Mouse (Mus musculus) heart, postnatal 4 days (tissue): ENCODE results near the gene Gm49378. TPM values are rescaled to one million over a fixed set of nuclear protein-coding genes. Genes with fewer than 3 reads are reported as not detected.

Experiments used
- DNase-seq: peaks from one replicate; pipeline ENCODE4 v3.0.0; 2021
- total RNA-seq, 2 experiments: library from RNA; stranded (reverse); gene quantifications; 2 replicates each; pipeline ENCODE4 v1.2.3; 2021

Gene Gm49378
- total RNA-seq, 2 experiments from 2014 or later: 3.7 to 4.3 TPM

DNA sequence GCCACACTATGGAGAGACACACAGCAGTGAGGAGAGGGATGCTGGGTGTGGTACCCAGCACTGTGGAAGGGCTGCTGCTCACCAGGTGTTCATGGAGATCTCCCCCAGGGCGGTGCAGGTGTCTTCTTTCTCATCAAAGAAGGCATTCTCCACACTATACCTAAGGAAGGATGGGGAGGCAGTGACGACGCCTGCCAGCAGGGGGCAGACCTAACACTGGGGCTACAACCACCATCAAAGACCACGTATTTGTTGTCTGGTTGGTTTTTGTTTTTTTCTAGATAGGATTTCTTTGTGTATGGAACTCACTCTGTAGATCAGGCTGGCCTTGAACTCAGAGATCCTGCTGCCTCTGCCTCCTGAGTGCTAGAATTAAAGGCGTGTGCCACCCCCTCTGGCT is 8.4 kb downstream of the Gm49378 start:
- DNase-seq: peak; percentile 68

DNA sequence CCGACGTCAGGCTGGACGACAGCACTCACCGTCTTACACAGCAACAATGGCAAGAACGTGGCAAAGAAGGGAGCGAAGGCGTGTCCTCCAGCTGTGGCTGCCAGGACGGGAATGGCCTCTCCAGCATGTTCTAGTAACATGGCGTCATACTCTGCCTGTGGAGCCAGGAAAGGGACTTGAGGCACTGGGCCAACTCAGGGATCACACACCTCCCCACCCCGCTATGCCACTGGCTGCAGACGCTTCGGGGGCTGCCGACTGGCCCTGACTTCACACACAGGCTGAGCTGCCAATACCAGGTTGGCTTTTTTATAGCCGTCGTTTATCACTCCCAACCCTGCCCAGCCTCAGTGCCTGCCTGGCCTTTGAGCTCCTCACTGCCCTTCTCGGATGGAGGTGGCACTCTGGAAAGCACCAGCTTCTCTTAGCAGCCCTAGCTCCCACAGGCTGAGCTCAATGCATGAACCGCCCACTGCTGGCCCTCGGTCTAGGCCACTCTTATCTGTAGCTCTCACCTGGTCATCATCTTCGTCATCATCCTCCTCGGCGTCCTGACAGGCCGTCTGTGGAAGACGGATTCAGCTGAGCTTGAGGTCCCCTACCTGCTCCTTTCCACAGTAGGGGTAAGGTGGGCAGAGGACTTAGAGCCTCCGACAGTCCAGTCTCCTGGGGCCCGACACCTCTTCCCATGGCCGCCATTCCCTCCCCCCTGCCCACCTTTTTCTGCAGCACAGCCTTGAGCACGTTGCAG is 9.4 kb downstream of the Gm49378 start:
- peak; percentile 20 for DNase-seq

DNA sequence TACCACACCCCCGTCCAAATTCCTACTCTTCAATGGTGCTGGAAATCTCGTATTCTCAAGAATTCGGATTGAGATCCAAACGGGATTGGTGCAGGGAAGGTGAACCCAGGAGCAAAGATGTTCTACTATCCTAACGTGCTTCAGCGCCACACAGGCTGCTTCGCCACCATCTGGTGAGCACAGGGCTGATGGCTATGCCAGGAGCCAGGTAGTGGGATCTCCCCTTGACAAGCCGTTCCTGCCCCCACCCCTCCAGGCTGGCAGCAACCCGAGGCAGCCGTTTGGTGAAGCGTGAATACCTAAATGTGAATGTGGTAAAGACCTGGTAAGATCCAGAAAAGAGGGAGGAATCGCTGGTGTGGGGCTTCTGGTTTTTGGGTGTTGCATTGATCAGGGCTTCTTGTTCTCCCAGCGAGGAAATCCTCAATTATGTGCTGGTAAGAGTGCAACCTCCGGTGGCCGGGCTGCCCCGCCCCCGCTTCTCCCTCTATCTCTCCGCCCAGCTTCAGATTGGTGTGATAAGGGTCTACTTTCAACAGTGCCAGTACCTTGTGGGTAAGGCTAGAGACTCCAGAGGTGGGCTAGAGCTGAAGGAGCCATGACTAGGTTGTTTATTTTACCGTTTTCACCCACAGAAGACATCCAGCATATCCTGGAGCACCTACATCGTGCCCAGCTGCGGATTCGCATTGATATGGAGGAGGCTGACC is 19.1 kb downstream of the Gm49378 start:
- DNase-seq: no peak

DNA sequence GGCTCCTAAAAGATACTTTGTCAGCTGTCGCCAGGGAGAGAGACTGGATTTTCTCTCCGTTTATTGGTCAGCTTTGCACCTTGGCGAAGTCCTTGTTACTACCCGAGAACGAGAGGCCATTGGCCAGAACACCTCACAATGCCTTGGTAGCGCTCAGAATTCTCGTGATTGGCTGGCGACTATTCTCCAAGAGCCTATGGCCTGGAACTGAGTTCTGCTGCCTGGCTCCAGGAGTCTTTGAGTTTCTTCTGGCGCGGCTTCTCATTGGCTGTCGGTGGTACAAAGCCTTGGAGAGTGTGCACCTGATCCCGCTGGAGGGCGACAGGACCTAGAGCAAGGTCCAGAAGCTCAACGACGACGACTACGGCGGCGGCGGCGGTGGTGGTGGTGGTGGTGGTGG is 19.9 kb downstream of the Gm49378 start, which contains the start of gene Rec8:
Gene Rec8 (plus strand): TSS at position 216 of the 400 bp plus-strand sequence.
- peak; percentile 43 for DNase-seq

DNA sequence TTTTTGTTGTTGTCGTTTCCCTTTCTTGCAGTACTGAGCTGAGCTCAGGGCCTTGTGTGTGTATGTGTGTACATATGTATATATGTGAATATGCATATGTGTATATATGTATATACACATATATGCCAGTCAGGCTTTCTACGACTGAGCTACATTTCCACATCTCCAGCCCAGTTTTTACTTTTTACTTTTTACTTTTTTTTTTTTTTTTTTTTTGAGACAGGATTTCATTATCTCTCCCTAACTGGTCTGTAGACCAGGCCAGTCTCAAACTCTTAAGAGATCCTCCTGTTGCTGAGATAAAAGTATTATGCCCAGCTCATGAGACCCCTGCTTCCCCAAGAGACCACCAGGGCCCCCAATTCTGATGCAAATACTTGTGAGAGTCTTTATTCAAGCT is 20.9 kb downstream of the Gm49378 start:
- DNase-seq: no peak

DNA sequence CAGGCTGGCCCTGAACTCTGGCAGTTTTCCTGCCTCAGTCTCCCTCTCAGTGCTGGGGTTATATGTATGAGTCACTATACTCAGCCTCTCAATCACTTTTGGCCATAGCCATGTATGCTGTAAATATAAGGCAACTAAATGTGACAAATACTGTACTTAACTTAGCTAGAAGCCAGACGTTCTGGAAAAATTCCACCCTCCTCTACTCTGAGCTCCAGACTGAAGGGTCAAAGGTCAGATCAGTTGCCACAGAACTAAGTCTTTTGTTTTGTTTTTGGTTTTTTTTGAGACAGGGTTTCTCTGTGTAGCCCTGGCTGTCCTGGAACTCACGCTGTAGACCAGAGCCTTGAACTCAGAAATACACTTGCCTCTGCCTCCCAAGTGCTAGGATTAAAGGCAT is 21.8 kb downstream of the Gm49378 start:
- DNase-seq: no peak

DNA sequence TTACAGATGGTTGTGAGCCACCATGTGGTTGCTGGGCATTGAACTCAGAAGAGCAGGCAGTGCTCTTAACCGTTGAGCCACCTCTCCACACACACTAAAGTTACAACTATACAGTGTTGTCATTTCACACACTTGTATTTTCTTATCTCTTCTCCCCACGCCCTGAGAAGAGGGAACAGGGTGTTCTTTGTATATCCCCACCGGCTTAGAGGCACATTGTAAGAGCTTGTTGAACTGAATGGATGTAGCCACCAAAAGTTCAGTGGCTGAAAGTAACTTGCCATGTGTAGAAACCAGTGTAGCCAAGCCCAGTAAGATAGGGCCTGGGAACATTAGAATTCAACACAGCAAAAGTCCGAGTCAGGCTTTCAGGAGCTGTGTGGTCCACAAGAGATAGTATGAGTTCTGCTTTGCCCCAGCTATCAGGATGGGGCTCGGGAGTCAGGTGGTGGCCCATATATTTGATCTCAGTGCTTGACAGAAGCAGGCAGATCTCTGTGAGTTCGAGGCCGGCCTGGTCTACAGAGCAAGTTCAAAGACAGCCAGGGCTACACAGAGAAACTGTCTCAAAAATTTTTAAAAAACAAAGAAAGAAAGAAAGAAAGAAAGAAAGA is 23.0 kb downstream of the Gm49378 start:
- DNase-seq: no peak

DNA sequence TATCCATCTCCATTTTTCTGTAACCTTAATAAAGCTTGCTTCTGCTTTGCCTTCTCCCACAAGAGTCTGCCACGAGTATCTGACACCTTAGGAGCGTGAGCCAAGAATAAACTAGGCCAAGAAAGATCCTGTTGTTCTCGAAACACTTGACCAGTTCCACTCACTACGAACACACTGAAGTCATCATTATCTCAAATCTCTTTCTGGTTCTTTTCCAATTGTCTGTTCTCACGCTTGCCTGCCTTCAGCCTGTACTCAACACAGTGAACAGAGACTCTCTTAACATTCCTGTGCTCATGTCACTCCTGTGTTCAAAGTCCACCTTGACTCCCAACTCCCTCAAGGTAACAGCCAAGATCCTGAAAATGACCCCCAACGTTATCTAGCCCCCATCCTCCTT is 24.3 kb downstream of the Gm49378 start:
- no peak for DNase-seq

DNA sequence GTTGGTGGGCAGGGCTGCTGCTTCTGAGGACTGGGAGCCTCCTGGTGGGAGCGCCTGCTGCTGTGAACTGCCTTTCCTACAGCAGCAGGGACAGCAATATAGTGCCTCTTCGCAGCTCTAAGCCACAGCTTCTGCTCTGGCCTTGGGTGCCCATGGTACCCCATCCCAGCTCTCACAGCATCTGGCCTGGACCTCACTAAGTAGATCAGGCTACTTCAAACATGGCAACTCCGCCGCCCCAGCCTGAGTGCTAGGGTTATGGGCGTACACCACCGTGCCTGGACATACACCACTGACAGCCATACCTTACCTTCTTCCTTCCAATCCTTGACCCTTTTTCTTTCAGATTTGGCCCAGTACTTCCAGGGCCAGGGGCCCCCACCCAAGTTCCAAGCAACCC is 29.4 kb downstream of the Gm49378 start:
- no peak for DNase-seq

DNA sequence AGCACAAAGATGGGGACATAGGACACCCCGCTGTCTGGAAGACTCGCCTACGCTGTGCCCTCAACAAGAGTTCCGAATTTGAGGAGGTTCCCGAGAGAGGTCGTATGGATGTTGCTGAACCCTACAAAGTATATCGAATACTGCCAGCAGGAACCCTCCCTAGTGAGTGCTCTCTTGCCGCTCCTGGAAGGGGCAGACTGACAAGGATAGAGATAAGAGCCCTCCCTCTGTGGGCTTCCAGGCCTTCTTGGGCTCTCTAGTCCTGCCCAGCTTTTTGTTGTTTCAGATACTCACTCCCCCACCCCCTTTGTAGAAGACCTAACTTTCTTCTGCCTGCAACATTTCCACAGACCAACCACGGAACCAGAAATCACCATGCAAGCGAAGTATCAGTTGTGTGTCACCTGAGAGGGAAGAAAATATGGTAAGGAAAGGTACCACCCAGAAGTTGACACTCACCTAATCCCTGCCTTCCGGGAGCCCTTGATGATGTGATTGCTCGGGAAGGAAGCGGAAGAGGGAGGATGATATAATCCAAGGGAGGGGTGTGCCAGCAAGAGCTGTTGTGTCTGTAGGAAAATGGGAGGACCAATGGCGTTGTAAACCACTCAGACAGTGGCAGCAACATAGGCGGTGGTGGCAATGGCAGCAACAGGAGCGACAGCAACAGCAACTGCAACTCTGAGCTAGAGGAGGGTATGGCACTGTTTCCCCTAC is 31.8 kb downstream of the Gm49378 start:
- DNase-seq: no peak

DNA sequence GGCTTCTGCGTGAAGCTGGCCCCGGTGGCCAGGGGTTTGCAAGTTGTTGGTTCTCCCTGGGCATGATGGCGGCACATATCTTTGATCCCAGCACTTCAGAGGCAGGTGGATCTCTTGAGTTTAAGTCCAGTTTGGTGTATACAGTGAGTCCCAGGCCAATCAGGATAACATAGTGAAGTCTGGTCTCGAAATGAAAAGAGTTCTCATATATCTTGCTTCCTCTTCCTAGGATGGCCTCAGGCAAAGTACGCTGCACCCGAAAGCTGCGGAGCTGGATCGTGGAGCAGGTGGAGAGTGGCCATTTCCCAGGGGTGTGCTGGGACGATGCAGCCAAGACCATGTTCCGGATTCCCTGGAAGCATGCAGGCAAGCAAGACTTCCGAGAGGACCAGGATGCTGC is 32.9 kb downstream of the Gm49378 start:
- DNase-seq: no peak

DNA sequence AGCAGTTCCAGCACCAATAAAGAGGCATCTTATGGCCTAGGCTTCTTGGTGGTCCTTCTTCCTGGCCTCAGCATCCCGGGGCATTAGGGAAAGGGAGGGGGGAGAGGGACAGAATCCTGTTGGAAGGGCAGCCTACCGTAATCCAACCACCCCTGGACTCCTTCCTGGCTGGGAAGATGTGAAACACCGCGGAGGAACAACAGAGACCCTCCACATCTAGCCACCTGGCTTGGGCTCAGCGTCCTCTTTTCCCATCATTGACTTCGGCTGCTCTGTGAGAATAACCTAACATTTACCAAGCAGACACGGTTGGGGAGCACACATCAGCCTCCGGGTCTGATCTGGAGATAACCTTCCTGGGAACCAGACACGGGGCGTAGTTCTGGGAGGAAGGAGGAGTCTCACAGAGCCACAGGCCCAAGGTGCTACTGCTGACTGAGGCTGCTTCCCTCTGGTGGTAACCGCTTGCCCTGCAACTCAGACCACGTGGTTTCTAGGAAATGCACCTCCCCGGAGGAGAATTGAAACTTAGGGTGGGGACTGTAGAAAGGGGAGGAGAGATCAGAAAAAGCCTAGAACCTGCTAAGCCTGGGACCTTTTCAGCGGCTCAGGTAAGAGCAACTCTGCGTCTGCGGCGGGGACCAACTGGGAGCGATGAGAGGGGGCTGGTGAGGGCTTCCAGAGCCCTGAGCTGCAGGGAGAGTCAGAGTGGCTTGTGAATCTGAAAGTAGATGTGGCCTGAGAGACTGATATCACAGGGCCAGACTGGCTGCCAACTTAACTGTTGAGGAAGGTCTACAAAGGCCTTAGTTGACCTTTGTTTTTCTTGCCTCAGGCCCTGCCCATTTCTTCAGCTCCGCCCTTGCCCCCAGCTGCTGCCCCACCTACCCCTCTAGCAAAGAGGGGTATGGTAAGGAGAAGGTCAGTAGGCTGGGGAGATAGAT is 33.8 kb downstream of the Gm49378 start:
- DNase-seq: peak; percentile 93

DNA sequence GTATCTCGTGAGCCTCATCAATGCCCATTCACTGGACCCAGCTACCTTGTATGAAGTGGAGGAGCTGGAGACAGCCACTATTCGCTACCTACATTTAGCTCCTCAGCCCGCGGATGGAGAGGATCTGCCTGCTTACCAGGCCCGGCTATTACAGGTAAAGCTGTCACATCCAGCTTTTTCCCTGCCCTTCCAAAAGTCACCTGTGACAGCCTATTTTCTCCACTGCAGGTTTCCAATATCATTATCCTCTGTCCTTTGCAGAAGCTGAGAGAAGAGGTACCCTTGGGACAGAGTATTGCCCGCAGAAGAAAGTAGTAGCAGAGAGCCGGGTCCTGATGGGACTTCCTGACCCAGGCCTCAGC is 34.4 kb downstream of the Gm49378 start, which contains the start of gene Irf9:
Gene Irf9 (plus strand): TSS at position 301 of the 362 bp plus-strand sequence.
- DNase-seq: no peak

DNA sequence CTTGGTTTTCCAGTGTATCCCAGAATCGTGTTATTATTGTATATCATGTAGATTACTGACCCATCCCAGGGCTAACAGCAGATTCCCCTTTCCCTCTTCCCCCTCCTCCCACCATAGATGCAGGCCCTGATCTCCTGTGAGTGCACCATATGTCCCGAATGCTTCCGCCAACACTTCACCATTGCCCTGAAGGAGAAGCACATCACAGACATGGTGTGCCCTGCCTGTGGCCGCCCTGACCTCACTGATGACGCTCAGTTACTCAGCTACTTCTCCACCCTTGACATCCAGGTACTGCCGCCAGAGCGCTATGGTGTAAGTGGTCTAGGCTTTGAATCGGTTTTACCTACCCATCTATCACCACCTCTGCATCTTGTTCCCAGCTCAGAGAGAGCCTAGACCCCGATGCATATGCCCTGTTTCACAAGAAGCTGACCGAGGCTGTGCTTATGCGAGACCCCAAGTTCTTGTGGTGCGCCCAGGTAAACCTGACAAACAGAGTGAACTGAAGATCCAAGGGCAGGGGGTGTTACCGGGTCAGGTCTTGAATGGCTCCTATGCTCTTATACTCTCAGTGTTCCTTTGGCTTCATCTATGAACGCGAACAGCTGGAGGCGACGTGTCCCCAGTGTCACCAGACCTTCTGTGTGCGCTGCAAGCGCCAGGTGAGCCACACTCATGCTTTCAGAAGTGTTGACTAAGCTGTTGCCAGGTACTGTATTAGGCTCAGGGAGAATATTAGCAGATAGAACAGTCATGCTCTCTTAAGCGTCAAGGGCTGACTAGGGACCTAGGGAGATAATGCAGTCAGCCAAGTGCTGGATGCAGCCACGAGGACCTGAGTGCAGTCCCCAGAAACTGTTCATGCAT is 38.9 kb downstream of the Gm49378 start:
- no peak for DNase-seq

DNA sequence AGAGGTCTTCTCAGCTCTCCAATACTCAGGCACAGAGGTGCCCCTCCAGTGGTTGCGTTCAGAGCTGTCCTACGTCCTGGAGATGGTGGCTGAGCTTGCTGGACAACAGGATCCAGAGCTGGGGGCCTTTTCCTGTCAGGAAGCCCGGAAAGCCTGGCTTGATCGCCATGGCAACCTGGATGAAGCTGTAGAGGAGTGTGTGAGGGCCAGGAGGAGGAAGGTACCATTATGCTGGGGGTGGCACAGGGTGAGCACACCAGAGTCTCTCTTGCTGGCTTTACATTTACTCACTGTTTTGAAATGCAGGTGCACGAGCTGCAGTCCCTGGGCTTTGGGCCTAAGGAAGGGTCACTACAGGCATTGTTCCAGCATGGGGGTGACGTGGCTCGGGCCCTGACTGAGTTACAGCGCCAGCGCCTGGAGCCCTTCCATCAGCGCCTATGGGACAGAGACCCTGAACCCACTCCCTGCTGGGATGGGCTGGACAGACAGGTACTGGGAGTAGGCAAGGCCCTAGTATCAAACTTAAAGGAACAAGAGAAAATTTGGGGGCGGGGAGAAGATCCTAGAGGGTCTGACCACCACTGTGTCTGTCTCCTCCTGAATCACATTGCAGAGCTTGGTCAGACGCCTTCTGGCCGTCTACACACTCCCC is 41.5 kb downstream of the Gm49378 start:
- DNase-seq: no peak

DNA sequence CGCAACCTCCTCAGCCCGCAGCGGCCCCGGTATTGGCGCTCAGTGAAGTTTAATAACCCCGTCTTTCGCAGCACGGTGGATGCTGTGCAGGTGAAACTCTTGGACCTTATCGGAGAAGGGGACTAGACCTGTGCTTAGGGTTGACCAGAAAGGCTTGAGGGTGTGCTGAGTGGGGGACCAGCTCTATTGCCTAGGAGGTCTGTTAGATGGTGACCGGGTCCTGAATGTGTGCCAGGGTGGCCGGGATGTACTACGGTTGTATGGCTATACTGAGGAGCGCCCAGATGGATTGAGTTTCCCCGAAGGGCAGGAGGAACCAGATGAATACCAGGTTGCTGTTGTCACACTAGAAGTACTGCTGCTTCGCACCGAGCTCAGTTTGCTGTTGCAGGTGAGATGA is 45.5 kb downstream of the Gm49378 start:
- no peak for DNase-seq

DNA sequence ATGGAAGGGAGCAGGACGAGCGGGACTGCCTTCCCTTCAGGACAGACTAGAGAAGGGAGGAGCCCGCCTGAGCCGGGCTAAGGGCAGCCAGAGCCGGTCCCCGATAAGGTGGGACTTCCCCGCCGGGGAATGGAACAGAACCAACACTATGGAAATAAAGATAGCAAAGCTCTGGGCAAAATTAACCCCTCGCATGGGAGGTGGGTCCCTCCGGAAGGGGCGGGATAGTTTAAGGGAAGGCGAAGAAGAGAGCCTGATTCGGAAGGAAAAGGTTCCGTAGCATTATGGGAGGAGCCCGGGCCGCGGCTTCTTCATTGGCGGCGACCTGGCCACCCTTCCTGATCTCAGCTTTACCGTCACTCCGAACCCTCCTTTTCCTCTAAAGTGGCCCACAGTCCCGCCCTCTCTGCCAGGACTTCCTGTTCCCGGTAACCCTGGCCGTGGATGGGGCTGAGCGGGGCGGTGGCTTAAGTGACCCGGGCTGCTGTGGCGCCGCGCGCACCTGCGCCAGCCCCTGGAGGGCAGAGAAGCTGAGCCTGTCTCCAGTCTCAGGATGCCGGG is 46.3 kb downstream of the Gm49378 start, which contains the start of gene Rnf31:
Gene Rnf31 (plus strand): TSS at position 378 of the 561 bp plus-strand sequence.
- peak; percentile 95 for DNase-seq

DNA sequence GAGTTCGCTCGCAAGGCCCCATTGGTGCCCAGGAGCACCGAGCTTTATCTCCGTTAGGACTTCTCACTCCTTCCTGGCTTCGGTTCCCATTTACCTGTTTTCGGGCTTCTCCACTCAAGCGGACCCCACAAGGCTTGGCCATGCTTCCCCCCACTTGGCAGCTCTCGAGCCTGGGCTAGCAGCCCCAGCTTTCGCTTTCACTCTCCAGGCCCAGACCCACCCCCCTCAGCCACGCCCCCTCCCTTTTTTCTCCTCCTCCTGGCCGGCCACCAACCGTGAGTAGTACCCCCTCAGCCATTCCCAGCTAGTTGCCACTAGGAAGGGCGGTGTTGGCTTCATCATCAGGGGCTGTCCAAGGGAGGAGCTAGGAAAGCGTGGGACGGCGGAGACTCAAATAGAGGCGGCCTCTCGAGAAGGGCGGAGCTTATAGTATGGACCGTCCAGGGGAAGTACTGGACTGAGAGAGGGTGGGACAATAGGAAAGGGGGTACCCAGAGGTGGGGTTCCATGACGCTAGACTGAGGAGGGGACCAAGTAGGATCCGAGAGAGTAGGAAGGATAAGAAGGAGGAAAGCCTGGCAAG is 46.9 kb downstream of the Gm49378 start, which contains the start of gene Psme2:
Gene Psme2 (minus strand): TSS at position 366 of the 583 bp plus-strand sequence.
- peak; percentile 95 for DNase-seq

DNA sequence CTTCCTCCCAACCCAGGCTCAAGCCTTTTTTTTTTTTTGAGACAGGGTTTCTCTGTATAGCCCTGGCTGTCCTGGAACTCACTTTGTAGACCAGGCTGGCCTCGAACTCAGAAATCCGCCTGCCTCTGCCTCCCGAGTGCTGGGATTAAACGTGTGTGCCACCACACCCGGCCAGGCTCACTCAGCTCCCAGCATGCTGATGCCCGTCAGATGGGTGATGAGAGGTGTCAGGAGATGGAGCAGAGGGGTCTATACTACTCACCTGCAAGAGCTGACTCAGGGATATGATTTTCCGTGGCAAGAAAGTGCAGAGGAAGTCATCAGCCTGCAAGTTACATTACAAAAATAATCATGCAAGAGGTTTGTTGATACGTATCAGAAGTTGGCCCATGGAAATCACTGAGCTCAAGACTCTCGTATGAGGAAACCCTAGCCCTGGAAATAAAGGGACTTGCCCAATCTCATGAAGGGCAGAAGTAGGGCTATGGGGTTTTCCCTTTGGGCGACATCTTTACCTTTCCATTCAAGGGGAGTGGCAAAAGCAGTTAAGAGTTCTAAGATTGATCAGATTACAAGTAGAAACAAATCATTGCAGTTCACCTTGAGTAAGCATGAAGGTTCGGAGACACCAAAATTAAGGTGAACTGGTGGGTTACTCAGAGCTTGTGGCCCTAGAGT is 47.8 kb downstream of the Gm49378 start:
- DNase-seq: no peak
